Mouse (Mus musculus) gastrocnemius, postnatal 36 days (tissue): ENCODE measurements around the gene Gab2. TPM values are rescaled to one million over a fixed set of nuclear protein-coding genes. Genes with fewer than 3 reads are reported as not detected.
A peak's percentile ranks its signal among the peaks of the same experiment; 100 is the strongest.
"Not testable (repeated sequence)": the region's sequence is repeated elsewhere in the genome, so short reads cannot be mapped to it uniquely, and the experiment has no call there.

Experiments
- DNase-seq, 2 experiments: peaks; one replicate each; pipeline ENCODE4 v3.0.0; 2022
- intact Hi-C: fragments of 180-260 bp; cut with DNase I; formaldehyde crosslinking; loops from one replicate; pipeline ENCODE4 v1.15.1; 2025
- total RNA-seq, 2 experiments: library from RNA; stranded (reverse); gene quantifications; 2 replicates each; pipeline ENCODE4 v1.2.3; 2021

The Gab2 gene
- total RNA-seq, 2 experiments from 2014 or later: 6.0 to 6.7 TPM

GRCm38 (mm10) chr7:97245261-97245949 is 164.0 kb downstream of the Gab2 start:
- no peak for DNase-seq
- intact Hi-C loops: no loop called here

GRCm38 (mm10) chr7:97245950-97246578 is 164.7 kb downstream of the Gab2 start:
- intact Hi-C loops, DNase-seq: not testable (repeated sequence)

- peak in 1 of 2 experiments; percentile 12 for DNase-seq
- intact Hi-C loops: no loop called here
These were observed 166.3 kb downstream of the Gab2 start for GRCm38 (mm10) chr7:97247661-97248060.

GRCm38 (mm10) chr7:97248136-97248535 is 166.8 kb downstream of the Gab2 start:
- intact Hi-C loops: no loop called here
- no peak for DNase-seq

GRCm38 (mm10) chr7:97251638-97252037 is 170.3 kb downstream of the Gab2 start:
- intact Hi-C loops: no loop called here
- no peak for DNase-seq

- intact Hi-C loops: no loop called here
- DNase-seq: peak; percentile 46 to 61
These were observed 181.2 kb downstream of the Gab2 start for GRCm38 (mm10) chr7:97262541-97262940.

GRCm38 (mm10) chr7:97270367-97270766 is 189.0 kb downstream of the Gab2 start:
- no peak for DNase-seq
- intact Hi-C loops: no loop called here

- DNase-seq: no peak
- intact Hi-C loops: no loop called here
These were observed 189.7 kb downstream of the Gab2 start for GRCm38 (mm10) chr7:97271068-97271467.

- intact Hi-C loops: loop anchor here (2.0 kb wide), 2 partner anchors 218 to 326 kb away; no protein-coding TSS in a partner anchor
- no peak for DNase-seq
These were observed 215.6 kb downstream of the Gab2 start for GRCm38 (mm10) chr7:97296986-97297385.

- DNase-seq: peak in 1 of 2 experiments; percentile 30
- intact Hi-C loops: loop anchor here (2.0 kb wide), 2 partner anchors 219 to 327 kb away; no protein-coding TSS in a partner anchor
These were observed 216.1 kb downstream of the Gab2 start for GRCm38 (mm10) chr7:97297466-97297865.

- intact Hi-C loops: no loop called here
- DNase-seq: no peak
These were observed 216.9 kb downstream of the Gab2 start for GRCm38 (mm10) chr7:97298279-97298678.

- DNase-seq: no peak
- intact Hi-C loops: no loop called here
These were observed 217.6 kb downstream of the Gab2 start for GRCm38 (mm10) chr7:97298943-97299342.

GRCm38 (mm10) chr7:97300914-97301313 is 219.5 kb downstream of the Gab2 start:
- intact Hi-C loops: no loop called here
- DNase-seq: no peak

GRCm38 (mm10) chr7:97301321-97301720 is 219.9 kb downstream of the Gab2 start:
- intact Hi-C loops: no loop called here
- no peak for DNase-seq

GRCm38 (mm10) chr7:97302261-97302660 is 220.9 kb downstream of the Gab2 start:
- no peak for DNase-seq
- intact Hi-C loops: no loop called here

- intact Hi-C loops: no loop called here
- no peak for DNase-seq
These were observed 221.5 kb downstream of the Gab2 start for GRCm38 (mm10) chr7:97302876-97303275.

GRCm38 (mm10) chr7:97303614-97304013 is 222.2 kb downstream of the Gab2 start:
- intact Hi-C loops: no loop called here
- DNase-seq: no peak

GRCm38 (mm10) chr7:97304471-97304870 is 223.1 kb downstream of the Gab2 start:
- no peak for DNase-seq
- intact Hi-C loops: no loop called here

- DNase-seq: no peak
These were observed 223.8 kb downstream of the Gab2 start for GRCm38 (mm10) chr7:97305206-97305605.

GRCm38 (mm10) chr7:97306813-97307212 is 225.4 kb downstream of the Gab2 start:
- no peak for DNase-seq
- intact Hi-C loops: no loop called here

More at GRCm38 (mm10) chr7:97305206-97305605, 223.8 kb downstream of the Gab2 start:
- intact Hi-C loops: no loop called here

- DNase-seq: no peak
- intact Hi-C loops: no loop called here
These were observed 226.2 kb downstream of the Gab2 start for GRCm38 (mm10) chr7:97307546-97307945.
